Mouse (Mus musculus) MEL-GATA-1-ER (cell line): ENCODE data around the gene Muc4.
A peak's percentile ranks its signal among the peaks of the same experiment; 100 is the strongest.

ENCODE experiments used
- DNase-seq: peaks from one replicate; pipeline ENCODE4 v3.0.0-alpha.2; 2012; ENCODE audit warnings: low read depth; ENCODE audit errors: extremely low read depth

The Muc4 gene

GRCm38 (mm10) chr16:32735586-32735985 is at the start of gene Muc4:
Muc4 (plus strand) TSS chr16:32735886.
- no peak for DNase-seq

- no peak for DNase-seq
Observed at GRCm38 (mm10) chr16:32685998-32686397, 49.7 kb upstream of the Muc4 start.

- DNase-seq, result no peak
Observed at GRCm38 (mm10) chr16:32687221-32687620, 48.5 kb upstream of the Muc4 start.

DNA sequence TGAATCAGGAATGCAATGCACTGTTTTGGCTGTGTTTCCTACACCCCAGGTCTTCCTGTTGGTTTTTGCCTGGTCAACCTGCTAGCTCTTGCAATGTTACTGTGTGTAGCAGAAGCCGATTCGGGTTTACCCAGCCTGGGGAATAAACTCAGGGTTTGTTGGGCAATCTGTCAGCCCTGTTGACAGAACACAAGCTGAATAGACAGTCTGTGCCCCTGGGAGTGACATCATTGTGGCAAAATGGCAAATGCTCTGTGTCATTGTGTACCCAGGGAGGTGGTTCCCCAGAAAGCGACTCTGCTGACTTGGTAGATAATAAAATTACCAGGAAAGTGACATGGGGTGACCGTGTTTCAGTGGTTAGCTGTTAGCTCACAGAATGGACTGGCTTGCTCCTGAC is 46.9 kb upstream of the Muc4 start:
- no peak for DNase-seq

DNA sequence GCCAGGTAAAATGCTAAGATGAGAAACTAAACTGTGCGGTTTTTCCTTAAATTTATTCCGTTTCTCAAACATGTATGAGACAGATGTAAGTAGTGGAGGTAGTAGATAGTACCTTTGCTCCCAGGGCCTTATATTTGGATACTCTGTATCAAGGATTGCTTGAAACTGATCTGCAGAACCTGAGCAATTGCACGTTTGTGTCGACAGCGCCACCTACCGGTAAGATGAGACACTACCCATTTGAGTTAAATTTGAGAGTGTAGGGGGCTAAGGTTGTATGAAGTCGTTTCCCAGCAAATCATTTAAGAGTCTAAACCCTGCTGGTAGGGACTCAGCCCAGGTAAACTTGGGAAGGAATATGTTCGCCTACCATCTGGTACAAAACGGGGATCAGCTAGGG is 46.2 kb upstream of the Muc4 start:
- peak; percentile 50 for DNase-seq

DNA sequence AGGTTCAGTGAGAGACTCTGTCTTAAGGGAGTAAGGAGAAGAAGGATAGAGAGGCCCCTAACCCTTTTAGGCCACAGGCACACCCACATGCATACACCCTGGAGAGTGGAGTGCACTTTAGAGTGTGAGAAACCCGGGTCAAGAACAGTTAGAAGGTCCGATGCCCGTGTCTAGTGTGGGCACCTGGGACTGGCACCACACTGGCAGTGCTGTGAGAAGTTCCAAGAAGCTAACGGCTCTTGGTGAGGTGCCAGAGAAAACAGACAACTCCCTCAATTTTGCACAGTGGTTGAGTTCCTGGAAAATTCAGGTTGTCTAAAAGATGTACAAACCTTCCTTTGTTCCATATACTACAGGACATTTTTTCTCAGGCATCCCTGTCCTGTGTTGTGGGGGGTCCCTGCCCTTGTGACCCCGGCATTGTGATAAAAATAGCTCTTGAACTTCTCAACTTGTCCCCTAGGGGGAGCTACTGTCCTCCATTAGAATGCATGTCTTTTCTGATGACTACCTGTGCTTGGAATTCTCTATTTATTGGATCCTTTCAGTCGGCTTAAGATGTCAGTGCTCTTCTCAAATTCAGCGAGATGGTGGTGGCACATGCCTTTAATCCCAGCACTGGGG is 38.7 kb upstream of the Muc4 start:
- DNase-seq, result no peak

- DNase-seq, result no peak
Observed at GRCm38 (mm10) chr16:32697665-32698446, 37.8 kb upstream of the Muc4 start.

GRCm38 (mm10) chr16:32698550-32698949 is 37.1 kb upstream of the Muc4 start:
- DNase-seq, result no peak

DNA sequence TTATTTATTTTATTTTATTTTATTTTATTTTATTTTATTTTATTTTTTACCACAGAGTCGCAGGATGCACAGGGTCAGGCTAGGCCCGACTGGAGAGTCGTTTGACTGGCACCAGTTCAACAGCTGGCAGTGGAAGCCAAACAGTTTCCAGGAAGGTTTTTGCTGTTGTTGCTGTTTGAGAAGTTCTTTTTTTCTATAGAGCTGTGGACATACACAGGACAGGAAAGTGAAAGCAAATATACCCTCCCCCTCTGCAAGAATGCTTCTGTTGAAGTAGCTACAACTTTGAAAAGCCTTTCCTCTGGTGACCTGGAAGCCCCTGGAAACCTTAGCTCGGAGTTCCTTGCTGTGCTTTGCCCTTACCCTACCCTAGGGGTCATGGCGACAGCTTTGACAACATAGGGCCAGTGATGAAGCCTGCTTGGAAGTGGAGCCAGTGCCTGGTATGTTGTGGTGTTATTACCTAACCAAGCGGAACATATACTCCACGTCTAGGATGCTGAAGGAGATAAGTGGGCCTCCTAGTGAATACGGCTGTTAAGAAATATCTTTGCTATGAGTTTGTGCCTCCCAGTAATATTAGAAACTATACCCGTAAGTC is 32.3 kb upstream of the Muc4 start:
- no peak for DNase-seq

DNA sequence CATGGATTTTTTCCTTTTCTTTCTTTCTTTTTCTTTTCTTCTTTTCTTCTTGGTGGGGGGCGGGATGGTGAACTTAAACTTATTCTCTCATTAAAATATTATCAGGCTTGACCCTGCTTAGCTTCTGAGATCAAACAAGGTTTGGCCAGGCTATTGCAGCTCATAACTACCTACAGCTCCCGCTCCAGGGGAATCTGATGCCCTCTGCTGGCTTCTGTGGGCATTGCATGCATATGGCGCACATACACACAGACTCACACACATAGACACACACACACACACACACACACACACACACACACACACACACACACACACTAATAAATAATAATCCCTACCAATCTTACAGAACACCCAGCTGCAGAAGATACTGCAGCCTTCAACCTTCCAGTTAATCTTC is 30.1 kb upstream of the Muc4 start:
- no peak for DNase-seq

GRCm38 (mm10) chr16:32707111-32707823 is 28.4 kb upstream of the Muc4 start:
- DNase-seq, result no peak

DNA sequence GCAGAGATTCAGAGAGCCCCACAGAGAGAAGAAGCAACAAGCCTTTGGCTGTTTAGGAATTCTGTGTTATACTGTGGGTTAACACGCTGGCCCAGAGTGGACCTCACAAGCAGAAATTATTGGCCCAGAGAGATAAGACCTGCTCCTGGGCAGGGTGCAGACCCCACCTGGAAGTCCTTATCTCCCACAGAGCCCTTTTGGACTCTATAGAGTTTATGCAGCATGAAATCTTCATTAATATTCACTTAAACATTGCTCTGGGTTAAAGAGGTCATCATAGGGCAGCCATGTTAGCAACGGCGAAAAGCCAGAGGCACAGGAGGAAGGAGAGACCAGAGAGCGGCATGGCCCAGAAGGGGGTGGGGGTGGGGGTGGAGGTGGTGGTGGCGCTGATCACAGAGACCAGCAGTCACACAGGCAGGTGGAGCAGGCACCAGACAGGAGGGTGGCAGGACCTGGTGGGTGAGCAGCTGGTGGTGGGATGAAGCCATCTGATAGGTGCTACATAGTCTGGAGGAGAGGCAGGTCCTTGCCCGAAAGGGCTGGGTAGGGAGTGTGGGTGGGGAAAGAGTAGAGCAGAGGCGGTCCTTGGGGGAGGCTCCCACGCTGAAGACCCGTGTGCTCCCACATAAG is 27.7 kb upstream of the Muc4 start:
- DNase-seq, result no peak

DNA sequence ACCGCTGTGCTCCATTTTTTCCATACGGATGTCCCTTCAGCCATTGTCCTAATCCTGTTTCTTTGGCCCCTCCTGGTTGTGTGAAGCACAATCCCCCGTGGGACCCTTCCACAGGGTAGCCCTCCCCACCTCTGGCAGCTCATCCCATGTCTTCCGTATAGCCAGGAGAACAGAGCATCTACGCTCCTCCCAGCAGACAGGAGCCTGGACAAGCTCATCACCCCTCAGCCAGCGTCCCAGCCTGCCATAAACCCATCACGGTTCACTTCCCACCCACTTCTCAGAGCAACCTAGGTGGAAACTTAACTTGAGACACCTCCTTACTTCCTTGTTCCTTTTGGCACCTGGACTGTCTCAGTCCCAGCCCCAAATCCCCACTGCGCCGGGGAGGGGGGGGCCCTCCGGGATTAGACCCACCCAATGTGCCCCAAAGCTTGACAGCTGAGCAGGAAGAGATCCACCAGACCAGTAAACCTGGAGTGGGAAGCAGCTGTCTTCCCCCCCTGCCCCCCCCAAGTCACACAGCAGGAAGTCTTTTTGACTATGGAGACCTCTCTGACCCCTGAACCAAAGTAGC is 27.1 kb upstream of the Muc4 start:
- no peak for DNase-seq

DNA sequence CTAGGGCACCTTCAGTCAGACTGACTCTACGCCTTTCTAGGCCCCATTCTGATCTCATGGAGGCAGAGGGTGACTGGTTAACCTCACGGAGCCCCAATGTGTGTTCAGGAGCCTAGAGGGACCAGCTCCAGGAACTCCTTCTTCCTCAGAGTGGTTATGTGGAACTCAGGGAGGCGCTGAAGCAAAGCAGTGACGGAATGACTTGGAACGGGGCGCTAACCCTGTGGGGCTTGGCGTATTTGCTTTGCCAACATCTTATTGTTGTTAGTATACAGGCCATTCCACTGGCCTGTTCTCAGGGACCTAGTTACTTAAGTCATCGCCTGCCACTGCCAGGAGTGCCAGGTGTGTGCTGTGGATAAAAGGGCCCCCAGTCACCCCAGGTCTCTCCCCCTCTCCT is 26.6 kb upstream of the Muc4 start:
- DNase-seq, result no peak

GRCm38 (mm10) chr16:32710426-32711070 is 25.1 kb upstream of the Muc4 start:
- no peak for DNase-seq

- no peak for DNase-seq
Observed at GRCm38 (mm10) chr16:32712202-32712601, 23.5 kb upstream of the Muc4 start.

DNA sequence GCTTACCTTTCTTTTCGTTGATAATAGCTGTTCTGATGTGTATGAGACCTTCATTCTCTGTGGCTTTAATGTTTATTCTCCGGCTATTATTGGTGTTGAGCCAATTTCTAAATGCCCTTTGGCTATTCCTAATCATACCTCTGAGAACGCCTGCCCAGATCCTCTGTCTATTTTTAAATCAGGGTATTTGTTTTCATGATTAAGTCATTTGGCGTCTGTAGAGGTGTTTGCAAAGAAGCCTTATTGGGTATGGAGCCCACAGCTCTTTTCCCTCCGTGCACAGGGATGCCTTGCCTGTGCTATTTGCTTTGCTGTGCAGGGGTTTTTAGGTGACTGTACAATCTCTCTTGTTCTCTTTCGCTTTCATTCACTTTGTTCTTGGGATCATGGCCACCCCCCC is 22.1 kb upstream of the Muc4 start:
- DNase-seq, result no peak

DNA sequence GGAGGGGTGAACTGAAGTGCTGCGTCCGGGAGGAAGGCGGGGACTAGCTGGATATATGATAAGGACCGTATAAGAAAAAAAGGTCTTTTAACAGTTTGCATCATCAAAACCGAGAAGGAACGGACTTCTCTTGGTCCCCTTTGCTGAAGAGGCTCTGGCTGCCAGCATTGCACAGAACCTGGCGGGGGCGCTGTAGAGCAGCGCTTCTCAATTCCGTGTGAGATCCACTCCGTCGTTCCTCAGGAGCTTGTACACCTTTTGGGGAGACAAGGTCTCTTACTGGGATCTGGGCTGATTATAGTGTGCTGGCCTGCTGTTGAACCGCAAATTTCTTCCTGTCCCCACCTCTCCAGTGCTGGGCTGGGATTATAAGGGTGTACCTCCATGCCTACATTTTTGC is 20.3 kb upstream of the Muc4 start:
- DNase-seq, result peak; percentile 61

GRCm38 (mm10) chr16:32723163-32723562 is 12.5 kb upstream of the Muc4 start:
- no peak for DNase-seq

DNA sequence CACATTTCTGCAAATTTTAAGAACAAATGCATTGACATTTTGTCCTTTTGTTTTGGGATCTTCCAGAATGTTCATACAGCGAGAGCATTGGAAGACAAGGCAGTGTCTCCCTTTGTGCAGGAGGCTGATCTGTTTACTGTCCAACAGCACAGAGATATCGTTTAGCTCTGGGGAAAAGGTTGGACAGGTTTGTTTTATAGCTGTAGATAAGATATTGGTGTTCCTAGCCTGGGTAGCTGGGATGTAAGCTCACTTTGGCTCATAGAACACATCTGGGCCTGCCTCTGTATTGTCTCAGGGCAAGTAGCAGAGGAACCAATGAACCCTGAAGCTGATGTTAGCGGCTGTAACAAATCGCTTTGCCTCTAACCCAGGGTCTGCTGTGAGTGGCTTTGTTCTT is 11.9 kb upstream of the Muc4 start:
- no peak for DNase-seq

GRCm38 (mm10) chr16:32724259-32724658 is 11.4 kb upstream of the Muc4 start:
- no peak for DNase-seq
